Mouse (Mus musculus) lung, postnatal 25 days (tissue): ENCODE results near the gene Slc22a14.
"Not testable (repeated sequence)": the region's sequence is repeated elsewhere in the genome, so short reads cannot be mapped to it uniquely, and the experiment has no call there.

Source experiments
- DNase-seq: peaks from one replicate; pipeline ENCODE4 v3.0.0; 2022; ENCODE audit warnings: low spot score

Slc22a14 gene

DNA sequence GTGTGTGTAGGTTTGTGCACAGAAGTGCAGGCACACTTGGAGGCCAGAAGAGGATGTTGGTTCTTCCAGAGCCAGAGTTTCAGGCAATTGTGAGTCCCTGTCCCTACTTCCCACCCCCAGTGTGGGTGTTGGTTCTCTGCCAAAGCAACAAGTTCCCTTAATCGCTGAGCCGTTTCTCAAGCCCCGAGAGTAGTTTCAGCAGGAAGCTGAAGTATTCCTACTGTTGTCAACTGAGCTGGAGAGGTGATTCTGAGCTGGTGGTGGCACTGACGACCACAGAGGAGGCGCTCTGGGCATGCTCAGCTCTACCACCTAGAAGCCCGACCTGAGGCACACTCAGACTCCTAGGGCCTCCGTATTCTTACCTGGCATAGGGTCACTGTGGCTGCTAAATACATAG lies at the start of gene Slc22a14:
Gene Slc22a14 (minus strand): TSS at position 270 of the 400 bp plus-strand sequence.
- DNase-seq, result no peak

DNA sequence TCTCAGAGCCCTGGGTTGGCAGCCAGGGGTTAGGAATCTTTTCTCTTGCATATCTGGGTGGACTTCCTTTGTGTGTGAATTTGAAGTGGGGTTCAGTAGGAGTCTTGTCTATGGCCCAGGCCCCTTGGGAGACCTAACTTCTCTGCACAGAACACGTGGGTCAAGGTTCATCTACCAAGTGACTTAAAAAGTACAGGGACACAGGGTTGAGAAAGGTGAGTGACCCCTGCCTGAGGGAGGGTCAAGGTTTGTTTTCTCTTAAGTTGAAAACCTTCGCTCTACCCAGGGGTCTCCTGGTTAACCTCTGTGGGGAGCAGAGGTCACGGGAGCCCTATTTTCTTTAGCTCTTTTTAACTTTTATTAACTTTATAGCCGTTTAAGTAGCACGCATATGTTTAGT lies 44.5 kb upstream of the Slc22a14 start:
- DNase-seq, result no peak

DNA sequence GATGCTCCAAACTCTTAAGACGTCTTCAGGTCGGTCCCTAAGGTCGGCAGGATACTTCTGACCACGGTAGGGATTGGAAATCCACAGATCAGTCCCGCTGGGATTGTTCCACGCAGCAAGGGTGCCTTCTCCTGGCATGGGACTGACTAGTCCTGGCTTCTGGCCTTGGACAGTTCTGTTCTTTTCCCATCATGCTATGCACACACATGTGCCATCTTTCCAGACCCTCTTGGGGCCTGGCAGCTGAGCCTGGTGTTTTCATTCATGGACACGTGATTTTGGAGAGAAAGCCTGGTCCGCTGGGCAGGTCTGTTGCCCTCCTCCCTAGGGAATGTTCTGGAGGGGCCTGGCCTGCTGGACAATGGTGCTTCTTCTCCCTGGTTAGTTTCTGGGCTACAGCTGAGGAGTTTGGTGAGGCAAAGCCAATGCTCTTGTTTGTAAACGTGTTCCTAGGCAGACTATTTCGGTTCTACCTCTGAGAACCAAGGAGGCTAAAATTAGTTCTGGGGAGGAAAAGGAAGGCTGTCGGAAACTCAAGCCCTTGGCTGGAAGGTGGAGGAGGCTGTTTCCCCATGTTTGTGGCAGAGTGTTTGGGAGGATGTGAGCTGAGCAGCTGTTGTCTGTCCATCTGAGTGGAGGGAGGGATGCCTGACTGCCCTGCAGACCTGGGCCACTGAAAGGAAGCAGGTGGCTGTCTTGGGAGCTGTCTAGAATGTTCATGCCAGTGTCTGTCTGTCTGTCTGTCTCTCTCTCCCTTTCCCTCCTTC lies 43.7 kb upstream of the Slc22a14 start:
- DNase-seq, result no peak

DNA sequence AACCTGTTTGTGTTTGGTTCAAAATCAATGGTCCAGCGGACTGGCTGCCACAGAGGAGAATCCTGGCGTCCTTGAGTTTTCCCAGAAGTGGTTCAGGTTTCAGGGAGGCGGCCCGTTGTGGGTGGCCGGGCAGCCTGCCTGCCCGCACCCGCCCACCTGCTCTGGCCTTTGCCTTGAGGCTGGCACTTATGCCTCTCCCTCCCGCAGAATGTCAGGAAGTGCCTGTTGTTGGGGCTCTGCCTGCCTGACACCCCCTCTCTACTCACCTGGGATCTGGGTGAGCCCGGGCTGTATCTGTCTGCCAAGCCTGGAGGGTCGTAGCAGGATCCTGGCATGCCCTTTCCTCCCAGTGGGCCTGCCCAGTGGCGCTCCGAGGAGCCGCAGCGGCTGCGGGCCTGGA lies 42.5 kb upstream of the Slc22a14 start:
- peak; percentile 18 for DNase-seq

DNA sequence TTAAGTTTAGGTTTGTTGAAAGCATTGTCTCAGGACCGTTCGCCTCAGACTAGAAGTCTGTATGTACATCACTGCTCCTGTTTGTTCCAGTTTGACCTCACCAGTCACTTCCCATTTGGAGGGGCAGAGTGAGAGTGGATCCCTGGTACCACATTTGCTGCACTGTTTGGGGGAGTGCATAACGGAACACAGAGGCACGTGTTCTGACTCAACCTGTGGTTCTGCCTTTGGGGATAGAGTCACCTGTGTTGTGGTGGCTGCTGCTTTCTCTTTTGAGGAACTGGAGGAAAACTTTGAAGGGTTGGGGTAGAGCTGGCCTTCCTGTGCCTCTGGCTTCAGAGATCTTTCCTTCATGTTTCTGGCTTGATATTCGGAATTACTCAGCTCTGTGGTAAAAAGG lies 38.7 kb upstream of the Slc22a14 start:
- no peak for DNase-seq

DNA sequence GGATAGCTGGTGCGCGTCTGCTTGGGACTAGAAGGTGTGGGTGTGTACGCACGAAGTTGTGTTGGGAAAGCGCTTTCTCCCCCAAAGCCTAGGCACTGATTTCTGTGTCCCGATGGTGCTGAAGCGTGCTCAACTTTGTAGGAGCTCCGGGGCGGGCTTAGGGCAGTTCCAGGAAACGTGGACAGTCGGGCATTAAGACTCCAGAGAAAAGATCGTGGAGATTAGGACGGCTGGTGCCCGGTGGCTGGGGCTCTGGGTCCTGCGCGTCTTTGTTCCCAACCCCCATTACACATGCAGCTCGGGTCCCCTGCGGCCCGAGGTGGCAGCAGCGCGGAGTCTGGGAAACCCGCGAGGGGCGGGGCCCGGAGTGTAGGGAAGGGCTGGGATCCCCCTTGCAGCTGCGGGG lies 37.9 kb upstream of the Slc22a14 start:
- DNase-seq, result peak; percentile 16

DNA sequence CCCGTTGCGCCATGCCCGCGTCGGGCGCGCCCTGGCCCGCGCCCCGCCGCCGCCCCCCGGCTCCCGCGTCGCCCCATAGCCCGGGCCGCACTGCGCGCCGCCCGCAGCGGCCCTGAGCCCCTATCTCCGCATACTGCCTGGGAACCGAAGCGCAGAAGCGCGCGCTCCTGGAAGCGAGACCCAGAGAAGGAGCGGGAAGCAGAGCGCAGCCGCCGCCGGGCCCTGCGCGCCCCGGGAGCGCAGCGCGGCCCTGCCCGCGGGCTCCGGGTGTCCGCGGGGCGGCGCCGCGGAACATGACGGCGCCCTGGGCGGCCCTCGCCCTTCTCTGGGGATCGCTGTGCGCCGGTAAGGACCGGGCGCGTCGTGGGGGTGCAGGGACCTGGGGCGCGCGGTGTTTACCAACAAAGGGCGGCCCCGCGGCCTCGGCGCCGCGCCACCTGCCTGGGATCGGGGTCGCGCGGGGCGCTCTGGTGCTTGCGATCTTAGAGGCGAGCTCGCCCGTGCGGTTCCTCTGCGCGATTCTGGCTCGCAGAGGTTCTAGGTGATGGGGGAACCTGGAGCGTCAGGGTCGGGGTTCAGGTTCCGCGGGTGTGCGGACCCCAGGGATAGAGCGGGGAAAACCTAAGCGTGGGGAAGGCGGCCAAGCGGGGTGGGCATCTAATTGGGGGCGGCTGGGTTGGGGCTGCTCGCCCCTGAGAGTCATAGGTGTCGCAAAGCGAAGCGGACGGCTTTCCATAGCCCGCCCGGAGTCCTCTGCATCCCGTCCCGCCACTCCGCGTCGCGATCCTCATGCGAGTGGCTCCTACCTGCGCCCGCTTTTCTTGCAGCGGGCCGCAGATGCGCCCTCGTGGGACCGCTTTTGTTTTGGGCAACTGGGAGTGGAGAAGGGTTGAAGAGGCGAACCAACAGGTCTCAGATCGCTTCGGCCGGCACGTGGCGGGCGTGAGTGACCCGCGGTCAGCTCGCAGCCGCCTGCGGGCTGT lies 37.2 kb upstream of the Slc22a14 start:
- DNase-seq, result peak; percentile 28

DNA sequence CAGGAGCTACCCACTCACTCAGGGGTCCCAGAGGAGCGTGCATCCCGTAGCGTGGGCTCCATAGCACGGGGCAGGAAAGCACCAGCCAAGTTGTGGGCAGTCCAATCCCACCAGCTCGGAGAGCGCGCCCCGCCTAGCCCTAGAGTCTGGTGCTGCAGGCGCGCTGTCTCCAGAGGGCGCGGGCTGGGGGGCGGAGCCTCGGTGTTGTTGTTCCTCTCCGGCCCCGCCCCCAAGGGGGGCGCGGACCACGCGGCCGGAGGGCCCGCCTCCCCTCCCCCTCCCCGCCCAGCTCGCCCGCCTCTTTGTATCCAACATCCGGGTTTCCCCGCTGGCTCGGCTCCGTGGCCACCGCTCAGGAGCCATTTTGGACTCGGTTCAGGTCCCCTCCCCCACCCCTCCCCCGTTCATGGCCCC lies 36.5 kb upstream of the Slc22a14 start, which contains the start of gene Acvr2b:
Gene Acvr2b (plus strand): TSS at position 318 of the 414 bp plus-strand sequence.
- DNase-seq, result peak; percentile 94

DNA sequence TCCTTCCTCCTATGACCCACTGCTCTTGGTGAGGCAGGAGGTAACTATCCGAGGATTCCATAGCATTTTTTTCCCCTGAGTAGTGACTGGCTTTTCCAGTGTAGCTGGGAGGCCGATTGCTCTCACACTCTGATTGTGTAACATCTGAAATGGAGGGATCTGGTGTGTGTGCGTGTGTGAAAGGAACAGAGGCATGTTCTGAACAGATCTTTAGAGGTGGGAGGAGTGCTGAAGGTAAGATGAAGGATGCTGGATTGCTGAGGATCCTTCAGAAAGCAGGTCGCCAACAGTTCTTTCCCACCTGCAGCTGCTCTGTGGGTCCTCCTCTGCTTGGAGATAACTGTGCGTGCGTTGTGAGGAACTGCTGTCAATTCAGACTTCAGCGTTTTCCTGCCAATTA lies 36.0 kb upstream of the Slc22a14 start:
- peak; percentile 14 for DNase-seq

DNA sequence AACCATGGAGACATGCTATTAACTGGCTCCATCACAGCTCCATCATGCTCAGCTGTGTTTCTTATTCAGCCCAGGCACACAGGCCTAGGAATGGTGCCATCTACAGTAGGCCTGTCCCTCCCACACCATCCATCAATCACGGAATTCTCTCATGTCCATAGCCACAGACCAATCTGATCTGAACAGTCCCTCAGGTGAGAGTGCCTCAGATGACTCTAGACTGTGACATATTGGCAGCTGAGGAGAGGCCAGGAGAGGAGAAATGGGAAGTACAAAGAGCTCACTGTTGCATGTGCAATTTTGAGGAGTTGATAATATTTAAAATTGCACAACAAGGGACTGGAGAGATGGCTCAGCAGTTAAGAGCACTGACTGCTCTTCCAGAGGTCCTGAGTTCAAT lies 29.5 kb upstream of the Slc22a14 start:
- DNase-seq, result no peak

DNA sequence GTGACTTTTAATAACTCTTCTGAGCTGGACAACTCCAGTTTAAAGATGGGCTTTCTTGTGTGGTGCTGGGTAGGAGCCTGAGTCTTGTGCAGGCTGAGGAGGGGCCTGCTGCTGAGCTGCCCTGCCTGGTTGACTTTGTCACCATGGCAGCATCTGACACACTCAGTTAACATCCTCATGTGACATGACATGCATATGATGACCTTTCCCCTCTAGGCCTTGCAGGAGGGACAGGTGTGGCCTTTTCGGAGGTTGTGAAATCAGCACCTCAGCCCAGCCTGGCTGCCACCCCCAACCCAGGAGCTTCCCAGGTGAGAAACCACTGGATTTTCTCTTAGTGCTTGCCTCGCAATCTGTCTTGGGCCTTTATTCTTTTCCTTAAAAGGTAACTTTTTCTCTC lies 24.9 kb upstream of the Slc22a14 start:
- DNase-seq, result no peak

DNA sequence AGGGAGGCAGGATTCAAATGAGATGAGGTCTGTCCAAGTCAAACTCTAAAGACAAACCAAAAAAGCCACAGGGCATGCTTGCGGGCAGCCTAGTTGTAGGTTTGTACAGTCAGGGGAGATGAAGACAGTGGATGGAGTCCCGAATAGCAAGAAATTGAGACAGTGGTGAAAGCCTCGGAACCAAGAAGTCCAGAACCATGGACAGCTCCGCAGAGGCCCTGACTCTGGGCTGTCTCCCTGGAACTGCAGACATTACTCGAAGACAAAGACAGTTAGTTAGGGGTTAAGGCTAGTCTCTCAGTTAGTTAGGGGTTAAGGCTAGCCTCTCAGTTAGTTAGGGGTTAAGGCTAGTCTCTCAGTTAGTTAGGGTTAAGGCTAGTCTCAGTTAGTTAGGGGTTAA lies 23.6 kb upstream of the Slc22a14 start:
- DNase-seq, result no peak

DNA sequence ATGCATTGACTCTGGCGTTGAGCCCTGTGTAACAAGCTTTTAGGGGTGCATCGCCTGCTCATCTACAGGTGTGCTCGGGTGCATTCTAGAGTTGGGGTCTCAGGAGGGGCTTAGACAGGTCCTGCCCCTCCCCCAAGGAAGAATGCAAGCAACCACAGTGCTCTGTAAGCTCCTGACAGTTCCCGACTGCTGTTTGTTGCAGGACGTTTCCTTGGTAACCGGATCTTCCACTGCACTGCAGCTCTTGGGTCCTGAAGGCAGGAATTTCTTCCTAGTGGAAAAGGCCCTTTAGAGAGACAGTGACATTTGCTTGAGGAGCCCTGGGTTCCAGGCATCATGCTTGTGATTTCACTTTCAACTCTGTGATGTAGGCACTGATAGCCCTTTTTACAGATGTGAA lies 17.2 kb upstream of the Slc22a14 start:
- DNase-seq, result no peak

DNA sequence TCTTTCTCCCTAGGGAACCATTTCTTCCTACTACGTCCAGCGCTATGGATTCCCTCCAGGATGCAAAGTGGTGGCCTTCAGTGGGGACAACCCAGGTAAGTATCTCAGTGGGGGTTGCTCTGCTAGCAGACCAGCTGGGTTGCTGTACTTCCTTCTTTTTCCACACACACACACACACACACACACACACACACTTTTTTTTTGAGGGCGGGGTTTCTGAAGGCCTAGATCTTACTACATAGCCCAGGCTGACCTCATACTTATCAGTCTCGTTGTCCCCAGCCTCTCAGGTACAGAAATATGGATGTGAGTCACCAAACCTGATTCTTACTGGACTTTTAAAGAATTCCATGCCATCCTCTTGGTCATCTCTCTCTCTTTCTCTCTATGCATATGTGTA lies 12.9 kb upstream of the Slc22a14 start:
- DNase-seq, result no peak

DNA sequence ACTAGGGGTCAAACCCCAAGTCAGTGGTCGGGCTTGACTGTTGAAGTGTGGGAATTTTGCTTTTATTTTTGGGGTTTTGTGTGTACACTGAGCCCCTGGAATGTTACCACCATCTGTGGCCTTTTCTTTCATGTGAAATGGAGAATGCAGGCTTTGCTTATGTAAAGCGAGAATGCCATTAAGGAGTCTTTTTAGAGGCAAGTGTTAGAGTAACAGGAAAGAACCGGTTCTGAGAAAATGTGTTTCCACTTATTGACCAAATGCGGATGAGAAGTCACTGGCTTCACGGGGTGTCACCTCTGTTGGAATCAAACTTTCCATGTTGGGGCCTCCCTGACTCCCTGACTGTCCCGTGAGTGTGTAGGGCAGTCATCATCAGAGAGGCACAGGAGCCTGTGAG lies 10.2 kb upstream of the Slc22a14 start:
- no peak for DNase-seq

DNA sequence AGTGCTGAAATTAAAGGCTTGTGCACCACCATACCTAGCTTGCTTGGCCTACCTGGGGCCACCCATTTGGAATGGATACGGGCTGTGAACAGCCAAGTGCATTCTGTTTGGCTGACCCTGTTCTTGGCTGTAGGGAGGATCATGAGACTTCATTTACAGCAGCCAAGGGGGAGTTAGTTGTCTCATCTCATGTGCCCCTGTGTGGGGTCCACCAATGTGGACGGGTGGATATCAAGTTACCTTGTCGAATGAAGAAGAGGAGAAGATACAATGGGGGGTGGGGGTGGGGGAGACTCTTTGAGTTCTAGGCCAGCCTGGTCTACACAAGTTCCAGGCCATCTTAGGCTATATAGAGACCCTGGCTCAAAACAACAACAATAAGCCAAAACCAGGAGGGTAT lies 9.7 kb upstream of the Slc22a14 start:
- no peak for DNase-seq

DNA sequence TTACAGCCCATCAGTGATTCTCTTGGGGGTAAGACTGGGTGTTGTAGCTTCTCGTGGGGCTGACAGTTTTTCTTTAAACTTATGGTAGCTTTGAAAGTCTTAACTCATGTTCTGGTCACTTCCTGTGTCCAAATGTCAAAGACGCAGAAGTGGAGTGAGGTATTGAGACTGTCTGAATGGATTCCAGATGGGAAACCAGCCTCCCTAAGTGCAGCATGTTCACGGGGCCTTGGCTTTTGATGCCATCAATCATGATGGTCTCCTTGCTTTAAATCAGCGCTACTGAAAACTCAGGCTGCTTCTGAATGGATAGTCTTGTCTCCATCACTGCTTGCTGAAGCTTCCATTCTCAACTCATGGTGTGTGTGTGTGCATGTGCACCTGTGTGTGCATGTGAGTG lies 5.9 kb upstream of the Slc22a14 start:
- DNase-seq, result no peak

DNA sequence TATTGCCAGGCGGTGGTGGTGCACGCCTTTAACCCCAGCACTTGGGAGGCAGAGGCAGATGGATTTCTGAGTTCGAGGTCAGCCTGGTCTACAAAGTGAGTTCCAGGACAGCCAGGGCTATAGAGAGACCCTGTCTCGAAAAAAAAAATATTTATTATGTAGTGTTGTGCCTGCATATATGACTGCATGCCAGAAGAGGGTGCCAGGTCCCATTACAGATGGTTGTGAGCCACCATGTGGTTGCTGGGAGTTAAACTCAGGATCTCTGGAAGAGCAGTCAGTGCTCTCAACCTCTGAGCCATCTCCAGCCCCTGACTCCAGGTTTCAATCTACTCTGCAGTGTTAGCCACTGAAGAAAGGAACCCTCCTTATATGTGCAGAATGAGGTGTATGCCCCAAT lies 5.4 kb upstream of the Slc22a14 start:
- DNase-seq, result not testable (repeated sequence)

DNA sequence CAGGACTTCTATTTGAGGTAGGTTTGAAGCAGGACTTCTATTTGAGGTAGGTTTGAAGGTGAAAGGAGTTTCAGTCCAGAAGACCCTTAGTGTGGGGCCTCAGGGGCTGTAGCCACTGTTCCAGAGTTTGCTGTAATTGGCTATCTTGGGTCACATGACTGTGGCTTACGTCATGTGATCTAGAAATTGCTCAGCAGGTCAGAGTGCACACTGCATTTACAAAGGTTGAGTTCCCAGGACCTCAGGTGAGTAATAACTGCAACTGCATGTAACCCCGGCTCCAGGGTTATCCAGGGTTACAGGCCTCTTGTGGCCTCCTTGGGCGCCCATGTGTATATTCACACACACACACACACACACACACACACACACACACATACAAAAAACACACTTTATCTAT lies 3.0 kb upstream of the Slc22a14 start:
- no peak for DNase-seq

DNA sequence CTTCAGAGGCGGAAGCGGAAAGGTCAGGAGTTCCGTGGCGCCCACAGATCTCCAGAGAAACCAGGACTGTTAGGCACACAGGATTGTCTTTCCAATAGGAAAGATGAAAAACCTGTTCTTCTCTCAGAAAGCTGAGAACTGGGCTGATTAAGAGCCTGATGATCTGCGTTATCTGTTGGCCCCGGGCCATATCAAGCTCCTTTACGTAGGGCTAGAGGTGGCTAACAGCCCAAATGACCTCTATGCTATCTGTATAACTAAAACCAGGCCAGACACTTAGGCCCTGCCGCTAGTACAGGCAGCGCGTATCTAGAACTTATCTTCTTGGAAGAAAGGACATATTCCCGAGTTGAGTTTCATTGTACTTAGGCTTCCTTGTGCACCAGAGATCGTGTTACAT lies 2.1 kb downstream of the Slc22a14 start:
- no peak for DNase-seq

DNA sequence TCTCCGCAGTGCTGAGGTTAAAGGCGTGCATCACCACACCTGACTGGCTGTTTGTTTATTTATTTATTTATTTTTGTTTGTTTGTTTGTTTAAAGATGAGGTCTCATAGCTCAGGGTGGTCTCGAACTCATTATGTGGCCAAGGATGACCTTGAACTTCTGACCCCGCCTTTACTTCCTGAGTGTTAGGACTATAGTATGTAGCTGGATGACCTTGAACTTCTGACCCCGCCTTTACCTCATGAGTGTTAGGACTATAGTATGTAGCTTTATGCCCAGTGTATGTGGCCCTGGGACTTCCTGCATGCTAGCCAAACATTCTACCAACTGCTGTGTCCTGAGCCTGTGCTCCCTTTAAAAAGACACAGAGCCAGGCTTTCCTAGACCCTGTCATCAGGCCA lies 3.9 kb downstream of the Slc22a14 start:
- DNase-seq, result no peak

DNA sequence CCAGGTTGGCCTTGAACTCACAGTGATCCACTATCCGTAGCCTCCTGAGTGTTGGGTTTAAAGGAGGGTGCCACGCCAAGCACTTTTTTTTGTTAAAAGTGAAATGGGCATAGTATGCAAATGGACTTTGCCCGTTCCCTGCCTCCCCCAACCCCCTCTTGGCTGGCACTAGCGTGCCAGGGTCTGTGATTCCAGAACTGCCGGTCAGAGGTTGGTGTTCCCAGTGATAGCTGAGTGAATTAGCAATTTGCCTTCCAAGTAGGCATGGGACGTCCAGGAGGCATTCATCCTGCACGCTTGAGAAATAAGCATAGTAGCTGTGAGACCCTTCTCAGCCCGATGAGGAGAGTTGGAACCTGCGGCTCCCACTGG lies 7.3 kb downstream of the Slc22a14 start:
- no peak for DNase-seq
